Mouse (Mus musculus): Measurements from ENCODE around the gene Vat1l. TPM values are rescaled to one million over a fixed set of nuclear protein-coding genes. Genes with fewer than 3 reads are reported as not detected.

Vat1l gene
- total RNA-seq (2021) (10 to 100 TPM; 13.0 to 22.0 TPM), polyA plus RNA-seq (2012; rRNA removed) (2.6 and 4.2 TPM in 2 replicates)
- long read RNA-seq, transcript Vat1l-201 (9 exons, 3,666 nt), result major isoform, 10 of 14 reads
- long read RNA-seq, partial matches to known transcripts, result 2 of 14 reads
- long read RNA-seq, other reads (novel, unspliced or antisense), result 2 of 14 reads

DNA sequence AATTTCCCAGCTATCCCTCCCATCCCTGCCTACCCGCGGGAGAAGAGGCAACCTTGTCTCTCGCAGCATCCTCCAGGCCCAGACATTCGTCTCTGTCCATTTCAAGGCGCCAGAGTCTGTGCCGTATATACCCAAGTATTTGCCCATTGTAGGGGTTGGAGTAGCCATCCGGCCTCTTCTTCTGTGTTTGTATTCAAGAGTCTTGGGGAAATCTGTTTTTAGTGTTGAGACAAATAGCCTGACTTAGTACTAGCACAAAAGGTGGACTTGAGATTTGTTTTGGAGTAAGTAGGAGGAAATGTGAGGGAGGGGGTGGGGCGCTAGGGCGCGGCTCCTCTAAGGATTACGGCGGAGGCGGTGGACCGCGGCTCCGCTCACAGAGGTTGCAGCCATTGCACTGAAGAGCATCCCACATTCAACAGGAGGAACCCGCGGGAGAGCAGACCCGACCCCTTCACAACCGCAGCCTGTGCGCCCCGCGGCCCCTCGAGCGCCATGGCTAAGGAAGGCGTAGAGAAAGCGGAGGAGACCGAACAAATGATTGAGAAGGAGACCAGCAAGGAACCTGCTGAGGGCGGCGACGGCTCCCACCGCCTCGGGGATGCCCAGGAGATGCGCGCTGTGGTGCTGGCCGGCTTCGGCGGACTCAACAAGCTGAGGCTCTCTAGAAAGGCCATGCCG lies at the start of gene Vat1l:
Vat1l (plus strand) TSS at position 392 of the 681 bp plus-strand sequence.
- peak; percentile 19 for DNase-seq

DNA sequence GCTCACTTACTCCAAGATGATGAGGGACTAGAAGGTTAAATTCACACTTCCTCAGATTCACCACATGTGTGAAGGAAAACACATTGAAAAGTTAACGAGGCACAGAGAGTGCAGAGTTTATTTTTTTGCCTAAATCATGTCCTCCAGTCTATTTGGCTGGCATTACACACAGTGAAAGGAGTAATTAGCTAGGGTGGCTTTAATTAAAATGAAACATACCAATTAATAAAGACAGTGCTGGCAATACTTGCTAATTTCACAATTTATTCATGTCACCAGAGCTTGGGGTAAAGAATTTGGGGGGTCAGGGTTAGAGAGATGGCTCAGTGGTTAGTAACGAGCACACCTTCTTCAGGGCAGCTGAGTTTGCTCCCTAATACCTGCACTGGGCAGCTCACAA lies 46.8 kb upstream of the Vat1l start:
- no peak for DNase-seq

DNA sequence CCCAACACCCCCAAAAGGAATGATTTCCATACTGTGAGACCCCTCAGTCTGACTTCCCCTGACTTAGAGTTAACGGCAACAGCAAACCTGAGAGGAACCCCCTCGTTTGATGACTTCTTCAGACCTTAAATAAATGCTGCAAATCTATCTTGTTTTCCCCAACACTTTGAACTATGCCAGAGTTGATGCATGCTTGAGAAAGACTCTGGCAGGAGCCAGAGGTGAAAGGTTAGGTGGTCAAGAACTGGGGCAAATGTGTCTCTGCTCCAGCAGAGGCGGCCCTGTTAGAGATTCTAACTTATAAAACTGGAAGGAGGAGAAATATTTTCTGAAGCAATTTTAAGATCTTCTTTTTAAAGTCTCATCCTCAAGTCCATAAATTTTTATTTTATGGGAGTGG lies 45.7 kb upstream of the Vat1l start:
- no peak for DNase-seq

DNA sequence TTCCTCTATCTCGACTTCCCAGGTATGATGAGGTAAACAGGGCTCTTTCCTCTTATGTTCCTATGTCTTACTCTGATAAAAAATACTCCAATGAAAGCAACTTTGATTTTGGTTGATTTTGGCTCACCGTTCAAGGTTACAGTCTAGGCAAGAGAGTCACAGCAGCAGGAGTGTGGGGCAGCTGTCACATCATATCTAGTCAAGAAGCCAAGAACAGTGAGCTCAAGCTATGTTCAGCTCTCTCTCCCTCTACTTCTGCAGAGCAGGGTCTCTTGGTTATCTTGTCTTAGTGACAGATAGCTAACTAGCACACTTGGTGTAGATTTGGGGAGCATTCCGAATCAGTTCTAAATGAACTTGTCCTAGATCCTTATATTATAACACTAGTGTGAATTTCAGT lies 41.5 kb upstream of the Vat1l start:
- no peak for DNase-seq

DNA sequence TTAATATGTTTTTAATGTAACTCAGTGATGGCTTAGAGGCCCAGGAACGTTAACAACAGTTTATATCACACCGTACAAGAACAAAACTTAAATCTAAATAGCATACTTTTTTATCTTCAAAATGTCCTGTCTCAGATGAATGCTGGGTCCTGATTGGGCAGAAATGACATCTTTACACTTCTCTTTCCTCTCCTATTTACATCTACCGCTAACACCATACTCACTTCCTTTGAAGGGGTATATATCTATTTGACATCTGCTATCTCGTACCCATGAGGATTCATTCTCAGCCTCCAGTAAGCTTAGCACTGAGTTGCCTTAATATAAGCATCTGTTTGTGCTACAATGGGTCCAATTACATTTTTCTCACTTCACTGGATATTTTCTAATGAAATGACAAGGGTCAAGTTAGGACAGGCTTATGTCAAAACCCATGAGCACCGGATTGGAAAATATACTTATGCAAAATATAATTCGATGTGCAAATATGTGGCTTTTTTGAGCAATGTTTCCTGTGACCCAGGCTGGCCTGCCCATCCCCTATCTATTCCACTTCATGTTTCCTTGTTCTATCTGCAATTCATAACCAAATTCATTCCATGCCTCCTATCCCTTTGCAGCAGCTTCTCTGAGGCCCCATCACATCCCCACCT lies 40.8 kb upstream of the Vat1l start:
- DNase-seq, result no peak

DNA sequence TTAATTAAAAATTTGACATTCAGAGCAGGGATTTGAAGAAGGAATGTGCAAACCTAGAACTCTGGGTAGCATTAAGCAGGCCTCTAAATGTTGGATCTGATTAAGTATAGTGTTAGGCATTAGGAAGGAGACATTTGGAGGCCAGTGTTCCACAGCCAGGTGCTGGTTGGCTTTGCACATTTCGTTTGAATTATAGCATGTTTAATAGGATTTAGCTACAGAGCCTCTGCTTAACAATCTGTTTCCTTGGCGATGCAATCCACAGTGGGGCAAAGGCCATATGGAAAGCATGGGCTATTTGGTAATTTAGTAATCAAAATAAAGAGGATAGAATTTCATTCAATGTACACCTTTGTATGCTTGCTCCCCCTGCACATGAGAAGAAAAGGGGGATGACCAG lies 39.7 kb upstream of the Vat1l start:
- DNase-seq, result no peak

DNA sequence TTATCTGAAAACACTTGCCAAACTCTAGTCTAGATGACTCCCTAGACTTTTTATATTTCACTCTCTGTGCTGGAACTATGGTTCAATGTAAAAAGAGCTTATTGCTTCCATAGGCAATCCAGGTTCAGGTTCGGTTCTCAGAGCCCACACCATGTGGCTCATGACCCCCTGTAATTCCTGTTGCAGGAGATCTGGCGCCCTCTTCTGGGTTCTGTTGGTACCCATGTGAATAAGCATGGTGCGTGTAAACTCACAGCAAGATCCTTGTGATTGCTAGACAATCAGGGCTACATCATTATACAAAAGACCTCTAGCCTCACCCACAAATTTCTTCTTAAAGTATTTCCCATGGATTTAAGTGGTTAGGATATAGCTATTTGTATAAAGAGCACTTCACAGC lies 28.7 kb upstream of the Vat1l start:
- no peak for DNase-seq

DNA sequence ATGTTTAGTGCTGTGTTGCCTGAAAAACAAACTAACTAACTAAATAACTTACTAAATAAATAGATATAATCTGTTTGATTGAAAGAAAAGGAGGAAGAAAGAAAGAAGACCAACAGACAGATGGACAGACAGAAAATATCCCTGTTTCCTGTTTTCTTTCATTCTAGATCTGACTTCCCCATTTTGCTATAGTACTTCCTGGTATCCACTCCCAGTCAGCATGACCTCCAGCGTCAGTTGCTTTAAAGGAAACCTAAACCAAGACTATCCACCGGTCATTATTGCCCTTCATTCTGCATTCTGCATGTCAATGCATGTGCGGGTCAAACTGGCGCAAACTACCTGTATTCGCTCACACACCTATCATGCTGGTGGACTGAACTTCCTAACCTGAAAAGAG lies 12.1 kb upstream of the Vat1l start:
- DNase-seq, result no peak

DNA sequence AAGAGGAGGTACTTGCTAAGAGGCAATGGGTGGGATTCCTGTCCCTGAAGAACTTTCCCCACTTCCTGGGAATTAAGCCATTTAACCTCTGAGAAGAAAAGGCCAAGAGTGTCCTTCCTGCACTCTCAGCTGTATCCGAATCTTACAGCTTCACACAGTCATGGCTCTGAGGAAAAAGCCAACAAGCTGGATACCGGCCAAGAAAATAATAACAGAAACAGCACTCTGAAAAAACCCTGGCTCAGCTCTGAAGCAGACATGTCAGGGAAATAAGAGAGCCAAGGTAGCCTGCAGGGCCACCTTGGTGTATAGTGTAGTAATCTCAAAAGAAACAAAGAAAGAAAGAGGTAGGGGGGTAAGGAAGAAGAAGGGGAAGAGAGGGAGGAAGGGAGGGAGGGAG lies 6.4 kb upstream of the Vat1l start:
- no peak for DNase-seq

DNA sequence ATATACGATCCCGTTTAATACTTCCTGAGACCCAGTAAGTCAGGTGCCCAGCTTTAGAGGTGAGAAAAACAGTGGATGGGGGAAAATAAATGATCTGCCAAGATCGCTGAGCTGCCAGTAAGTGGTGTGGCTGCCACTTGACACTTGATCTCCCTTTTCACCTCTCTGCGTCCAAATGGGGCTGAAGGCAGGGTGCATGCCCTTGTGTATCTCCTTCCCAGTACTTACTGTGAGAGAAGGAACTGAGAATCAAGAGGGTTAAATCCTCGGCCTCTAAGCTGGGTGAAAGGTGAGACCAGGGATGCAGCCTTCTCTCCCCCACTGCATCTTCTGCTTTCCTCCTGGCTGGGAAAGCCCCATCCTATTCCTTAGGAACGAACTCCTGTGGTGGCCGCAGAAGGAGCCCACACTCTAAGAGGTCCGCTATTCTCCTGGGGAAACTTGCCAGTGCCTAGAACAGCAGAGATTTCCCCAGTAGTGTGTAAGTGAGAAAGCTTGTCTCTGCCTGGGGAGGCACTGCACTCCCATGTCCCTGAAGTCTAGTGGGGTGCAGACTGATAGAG lies 1.1 kb downstream of the Vat1l start:
- DNase-seq, result no peak

DNA sequence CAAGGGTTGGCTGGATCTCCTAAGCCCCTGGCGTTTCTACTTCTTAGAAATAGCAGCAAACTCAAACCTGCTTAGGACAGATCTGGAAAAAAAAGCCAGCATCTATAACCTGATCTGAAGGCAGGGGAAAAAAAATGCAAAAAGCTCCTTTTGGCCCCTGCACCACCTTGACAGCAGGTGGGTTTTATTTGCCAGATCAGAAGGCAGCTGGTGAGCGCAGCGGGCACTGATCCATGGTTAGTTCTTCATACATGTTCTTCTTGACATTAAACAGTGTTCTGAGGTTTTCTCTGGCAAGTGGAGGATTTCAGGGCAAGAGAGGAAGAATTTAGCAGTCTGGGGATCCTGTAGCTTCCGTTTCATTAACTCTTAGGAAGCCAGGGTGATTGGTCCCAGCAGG lies 1.6 kb downstream of the Vat1l start:
- no peak for DNase-seq

DNA sequence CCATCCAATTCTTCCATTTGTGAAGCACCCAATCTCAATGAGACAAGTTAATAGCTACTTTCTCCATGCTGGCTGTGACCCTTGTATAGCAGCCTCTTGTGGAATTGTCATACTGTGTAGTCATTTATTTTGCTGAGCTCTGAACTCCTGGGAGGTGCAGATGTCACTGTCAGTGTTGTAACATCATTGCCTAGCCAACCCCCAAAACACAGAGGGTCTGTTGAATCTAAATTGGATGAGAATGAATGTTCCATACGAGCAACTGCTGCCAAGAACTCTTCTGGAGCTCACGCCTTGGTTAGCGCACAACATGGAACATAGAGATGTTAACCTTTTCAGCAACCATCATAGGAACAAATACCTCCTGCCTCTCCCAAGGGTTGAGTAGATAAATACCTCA lies 15.4 kb downstream of the Vat1l start:
- no peak for DNase-seq

DNA sequence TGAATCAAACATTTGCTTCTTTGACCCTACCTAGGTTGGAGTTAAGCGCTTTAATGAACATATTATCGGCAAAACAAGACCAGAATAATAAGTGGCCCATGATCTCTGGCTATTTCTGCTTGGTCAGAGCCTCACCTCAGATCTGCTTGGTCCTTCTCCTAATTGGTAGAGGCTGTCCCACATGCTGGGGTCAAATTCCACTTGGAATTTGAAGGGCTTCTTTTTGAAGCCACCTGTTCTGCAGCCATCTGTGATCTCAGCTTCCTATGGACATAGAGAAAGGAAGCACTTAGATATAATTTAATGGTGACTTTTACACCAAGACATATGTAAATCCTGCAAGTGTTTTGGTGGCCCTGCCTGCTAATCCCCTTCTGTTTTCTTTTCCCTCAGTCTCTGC lies 16.6 kb downstream of the Vat1l start:
- DNase-seq, result no peak

DNA sequence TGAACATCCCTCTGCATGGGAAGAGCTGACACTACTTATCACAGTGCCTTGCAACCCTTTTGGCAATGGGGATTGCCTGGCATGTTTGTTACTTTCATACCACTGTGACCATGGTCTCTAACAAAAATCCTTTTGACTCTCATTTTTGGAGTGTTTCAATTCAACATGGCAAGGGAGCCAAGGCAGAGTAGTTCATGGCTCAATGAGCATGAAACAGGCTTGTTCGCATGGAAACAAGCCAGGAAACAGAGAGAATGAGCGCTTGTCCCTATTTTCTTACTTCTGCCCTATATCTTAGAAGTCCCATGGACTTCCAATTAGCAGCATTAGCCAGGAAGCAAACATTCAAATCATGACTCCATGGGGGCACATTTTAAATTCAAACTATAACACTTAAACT lies 18.6 kb downstream of the Vat1l start:
- no peak for DNase-seq

DNA sequence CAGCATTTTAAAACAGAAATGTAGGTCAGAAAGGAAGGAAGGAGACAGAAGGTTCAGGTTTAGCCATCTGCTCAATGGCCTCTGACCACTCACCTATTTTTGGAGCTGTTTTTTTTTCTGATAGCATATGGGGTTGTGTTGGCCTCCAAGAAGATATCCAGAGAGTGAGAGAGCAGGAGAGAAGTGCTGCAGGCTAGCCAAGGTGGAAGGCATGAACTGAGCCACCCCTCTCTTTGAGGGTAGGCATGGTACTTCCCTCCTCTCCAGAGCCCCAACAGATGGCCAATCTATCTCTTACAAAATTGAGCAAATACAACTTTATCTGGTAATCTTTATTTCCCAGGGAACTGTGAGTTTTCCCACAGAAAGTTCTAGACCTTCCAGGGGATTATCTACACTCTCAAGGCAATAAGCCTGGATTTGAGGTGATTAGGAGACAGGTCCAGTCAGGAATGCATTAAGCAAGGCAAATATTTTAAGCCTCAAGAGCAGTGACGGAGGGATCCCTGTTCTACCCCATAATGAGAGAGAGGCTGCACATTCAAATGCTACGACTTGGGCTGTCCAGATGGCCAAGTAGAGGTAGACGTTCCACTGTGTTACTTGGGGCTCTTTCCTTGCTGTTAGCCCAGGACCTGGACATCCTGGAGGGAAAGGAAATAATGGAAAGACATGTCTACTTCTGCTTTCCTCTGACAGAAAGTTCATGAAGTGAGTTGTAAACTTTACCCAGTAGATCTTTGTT lies 46.1 kb downstream of the Vat1l start:
- no peak for DNase-seq

DNA sequence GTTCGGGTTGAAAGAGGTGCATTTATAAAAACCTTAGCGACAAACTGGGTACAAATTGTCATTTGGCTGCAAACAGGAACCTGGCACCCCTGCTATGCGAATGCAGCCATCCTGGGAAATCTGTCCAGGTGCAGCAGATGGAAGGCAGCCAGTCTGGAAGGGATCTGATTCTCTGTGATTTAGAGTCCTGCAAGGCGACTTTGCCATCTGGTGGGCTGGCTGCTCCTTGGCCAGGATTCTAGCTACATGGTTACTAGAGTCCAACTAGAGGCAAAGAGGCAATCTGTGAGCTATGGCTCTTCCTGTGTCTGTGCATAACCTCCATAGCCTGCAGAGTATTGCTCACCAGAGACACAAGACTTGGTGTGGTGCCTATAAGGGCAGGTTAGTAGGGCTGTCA lies 53.3 kb downstream of the Vat1l start:
- no peak for DNase-seq

DNA sequence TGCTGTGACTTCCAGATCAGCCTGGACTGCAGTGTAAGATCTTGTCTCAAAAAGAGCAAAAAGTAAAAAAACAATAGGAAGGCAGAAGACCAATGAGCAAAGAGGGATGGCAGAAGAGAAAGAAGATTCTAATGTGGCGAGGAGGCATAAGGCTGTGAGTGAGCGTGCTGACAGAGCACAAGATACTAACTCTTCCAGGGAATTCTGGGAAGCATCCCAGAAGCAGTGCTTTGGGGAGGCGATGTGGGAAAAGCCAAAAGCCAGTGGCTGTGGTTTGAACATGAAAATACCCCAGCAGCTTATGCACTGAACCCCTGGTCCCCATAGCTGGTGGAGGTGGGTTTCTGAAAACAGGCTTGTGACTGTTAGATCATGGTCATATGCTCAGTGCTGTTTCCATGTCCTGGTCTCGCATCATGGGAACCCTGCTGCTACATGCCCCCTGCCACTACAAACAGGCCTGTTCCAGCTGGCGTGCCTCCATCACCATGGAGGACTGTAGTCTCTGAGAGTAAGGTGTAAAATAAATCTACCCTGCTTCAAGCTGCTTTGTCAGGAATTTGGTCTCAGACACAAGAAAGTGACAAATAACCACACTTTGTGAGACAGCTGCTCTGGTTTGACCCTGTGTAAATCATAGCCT lies 54.4 kb downstream of the Vat1l start:
- no peak for DNase-seq

DNA sequence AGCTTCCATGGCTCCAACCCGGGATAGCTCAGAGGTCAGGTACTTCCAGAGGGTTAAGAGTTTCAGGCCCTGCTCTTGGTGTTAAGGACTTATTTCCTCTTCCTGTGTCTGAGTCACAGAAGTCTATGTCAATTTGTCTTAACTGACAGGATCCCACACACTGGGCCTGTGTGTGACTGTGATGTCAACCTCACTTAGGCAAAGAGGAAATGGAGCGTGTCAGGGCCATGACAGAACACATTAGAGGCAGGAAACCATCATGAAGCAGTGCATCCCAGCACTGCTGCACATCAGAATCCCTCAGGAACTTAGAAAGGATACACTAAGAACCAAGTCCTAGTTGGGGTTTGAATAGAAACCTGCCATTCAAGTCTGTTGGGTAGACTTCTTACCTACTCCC lies 56.9 kb downstream of the Vat1l start:
- DNase-seq, result no peak

DNA sequence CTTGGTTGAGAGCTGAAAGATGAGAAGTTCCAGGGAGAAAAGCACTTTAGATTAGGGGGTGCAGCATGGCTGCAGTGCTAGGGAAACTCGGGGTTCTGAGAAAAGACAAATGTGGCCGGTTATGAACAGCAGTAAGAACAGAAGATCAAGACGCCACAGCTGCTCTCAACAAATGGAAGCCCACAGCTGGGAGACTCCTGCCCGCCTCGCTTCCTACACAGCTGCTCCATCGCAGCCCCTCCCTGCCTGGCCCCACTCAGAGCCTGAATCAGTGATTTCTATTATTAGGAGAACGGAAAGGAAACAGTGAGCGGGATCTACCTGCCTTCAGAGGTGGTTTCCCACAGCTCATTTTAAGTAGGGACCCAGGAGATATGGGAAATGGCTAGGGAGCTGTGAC lies 69.1 kb downstream of the Vat1l start:
- DNase-seq, result no peak

DNA sequence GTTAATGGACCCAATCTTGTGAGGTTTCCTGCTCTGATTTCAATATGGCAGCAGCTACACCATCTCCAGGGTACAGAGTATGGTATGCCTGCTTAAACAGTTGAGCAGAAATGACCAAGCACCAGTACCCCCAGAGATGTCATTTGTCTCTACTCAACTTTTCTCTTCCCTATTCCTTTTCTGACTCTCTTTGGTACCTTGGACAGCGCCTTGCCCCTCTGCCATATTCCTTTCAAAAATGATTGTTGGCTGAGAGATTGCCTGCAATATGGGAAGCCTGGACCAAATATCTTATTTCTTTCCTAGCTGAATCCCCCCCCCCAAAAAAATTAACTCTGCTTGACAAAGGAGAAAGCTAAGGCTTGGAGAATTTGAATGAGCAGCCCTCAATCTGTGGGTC lies 75.7 kb downstream of the Vat1l start:
- DNase-seq, result no peak

DNA sequence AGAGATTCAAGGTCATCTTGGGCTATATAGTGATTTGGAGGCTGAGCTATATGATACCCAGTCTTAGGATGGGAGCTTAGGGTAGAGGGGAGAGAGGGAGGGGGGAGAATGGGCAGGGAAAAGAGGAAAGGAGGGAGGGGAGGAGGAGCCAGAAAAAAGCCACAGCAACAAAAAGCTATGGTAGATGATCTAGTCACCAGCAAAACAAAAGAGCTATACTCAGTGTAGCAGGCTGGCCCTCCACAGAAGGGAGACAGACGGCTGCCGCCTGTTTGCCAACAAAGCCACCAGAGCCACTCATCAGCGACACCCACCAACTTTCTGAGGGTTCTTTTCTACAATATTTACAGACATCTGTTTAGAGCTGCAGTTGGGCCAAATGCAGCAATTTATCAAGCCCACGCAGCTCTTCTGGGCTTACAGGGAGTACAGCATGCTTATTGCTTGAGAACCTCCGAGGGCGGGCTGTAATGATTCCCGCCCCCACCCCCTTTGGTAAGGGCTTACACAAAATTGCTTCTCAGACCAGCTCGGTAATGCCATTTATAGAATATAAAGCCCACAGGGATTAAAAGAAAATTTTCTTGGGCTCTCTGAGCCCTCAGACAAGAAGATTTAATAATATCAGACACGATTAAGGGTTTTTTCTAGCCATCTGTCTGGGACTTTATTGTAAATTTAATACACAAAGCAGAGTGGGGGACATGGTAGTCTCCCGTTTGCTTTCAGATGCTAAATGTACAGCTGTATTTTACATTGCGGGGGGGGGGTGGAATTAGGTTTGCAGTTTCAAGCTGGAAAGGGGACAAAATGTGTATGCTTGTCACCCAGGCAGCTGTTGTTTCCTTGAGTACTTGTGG lies 89.7 kb downstream of the Vat1l start:
- no peak for DNase-seq

DNA sequence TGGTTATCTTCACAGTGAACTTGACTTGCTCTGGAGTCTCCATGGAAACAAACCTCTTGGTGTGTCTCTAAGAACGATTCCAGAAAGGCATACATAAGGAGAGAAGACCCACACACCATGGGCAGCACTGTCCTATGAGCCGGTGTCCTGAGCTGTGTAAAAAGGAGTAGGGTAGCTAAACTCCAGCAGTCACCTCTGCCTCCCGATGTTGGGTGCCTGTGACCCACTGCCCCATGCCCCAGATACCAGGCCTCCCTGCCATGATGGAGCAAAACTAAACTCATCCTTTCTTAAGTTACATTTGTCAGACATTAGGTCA lies 90.3 kb downstream of the Vat1l start:
- no peak for DNase-seq
